Mouse (Mus musculus) left cerebral cortex, postnatal 25 days (tissue): ENCODE data around the gene Galk2. TPM values are rescaled to one million over a fixed set of nuclear protein-coding genes. Genes with fewer than 3 reads are reported as not detected.

ENCODE experiments used
- total RNA-seq, 2 experiments: library from RNA; stranded (reverse); gene quantifications; 2 replicates each; pipeline ENCODE4 v1.2.3; 2021

The Galk2 gene
- total RNA-seq, 2 experiments from 2014 or later = 25.7 to 27.2 TPM

Other genes starting within 250 kb of the Galk2 start
- gene Cep152, start 234.0 kb upstream of the Galk2 start, total RNA-seq = 1 to 10 TPM; 2.0 to 2.5 TPM
- 100 to 1,000 TPM; 229 to 255 TPM for gene Eid1, start 186.0 kb upstream of the Galk2 start, total RNA-seq
- gene Shc4, start 135.0 kb upstream of the Galk2 start, total RNA-seq = 1 to 10 TPM; 5.0 TPM
- 100 to 1,000 TPM; 112 to 115 TPM for gene Secisbp2l, start 76.2 kb upstream of the Galk2 start, total RNA-seq
- gene Cops2, start within 50 bp of the Galk2 start, total RNA-seq = 100 to 1,000 TPM; 101 to 103 TPM
- gene Fgf7, start 175.5 kb downstream of the Galk2 start, total RNA-seq = not detected